Mouse (Mus musculus) mouse trophoblast stem cell (cell line): ENCODE data around the gene Cpxm2.

Source experiments
- in situ Hi-C, 2 experiments: fragments of 300-500 bp; cut with MseI, MboI; formaldehyde crosslinking; loops; 2 replicates in 1 of 2; 3 replicates in 1 of 2; pipeline ENCODE4 v1.15.1; 2025

Gene Cpxm2

DNA sequence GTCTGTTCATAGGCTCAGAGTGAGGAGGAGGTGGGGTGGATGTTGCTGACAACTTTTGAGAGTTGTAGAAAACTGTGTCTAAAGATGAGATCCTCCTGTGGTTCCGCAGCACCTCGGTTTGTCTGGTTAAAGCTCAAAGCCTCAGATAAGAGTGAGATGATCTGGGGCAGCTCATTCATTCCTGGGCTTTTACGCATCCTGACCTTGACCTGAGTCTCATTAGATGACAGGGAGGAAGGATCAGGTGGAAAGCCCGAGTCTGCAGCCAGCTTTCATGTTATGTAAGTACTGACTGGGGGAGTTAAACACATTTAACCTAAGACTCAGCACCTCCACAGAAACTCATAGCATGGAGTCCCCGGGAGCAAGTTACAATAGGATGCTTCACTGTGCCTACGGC is 127.9 kb downstream of the Cpxm2 start:
- in situ Hi-C loops = no loop called here

- in situ Hi-C loops = no loop called here
Observed at GRCm38 (mm10) chr7:132025591-132025990, 128.9 kb downstream of the Cpxm2 start.

- in situ Hi-C loops = no loop called here
Observed at GRCm38 (mm10) chr7:132015933-132016332, 138.6 kb downstream of the Cpxm2 start.

GRCm38 (mm10) chr7:132015193-132015592 is 139.3 kb downstream of the Cpxm2 start:
- in situ Hi-C loops = no loop called here

DNA sequence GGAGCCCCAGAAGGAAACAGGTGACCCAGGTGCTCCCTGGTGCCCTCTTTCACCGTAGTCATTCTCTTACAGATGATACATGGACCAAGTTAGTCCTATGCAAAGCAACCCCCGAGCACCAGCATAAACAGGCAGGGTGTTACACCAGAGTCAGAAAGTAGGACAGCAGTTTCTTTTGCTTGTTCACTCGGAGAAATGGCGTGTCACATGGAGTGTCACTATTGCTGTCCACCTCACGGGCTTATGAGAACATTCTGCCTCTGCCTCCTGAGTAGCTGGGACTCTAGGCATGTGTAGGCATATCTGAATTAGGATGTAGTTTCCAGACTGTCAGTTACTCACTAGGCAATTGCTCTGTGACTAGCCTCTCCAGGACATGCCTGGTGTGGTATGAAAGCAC is 140.6 kb downstream of the Cpxm2 start:
- in situ Hi-C loops = no loop called here

DNA sequence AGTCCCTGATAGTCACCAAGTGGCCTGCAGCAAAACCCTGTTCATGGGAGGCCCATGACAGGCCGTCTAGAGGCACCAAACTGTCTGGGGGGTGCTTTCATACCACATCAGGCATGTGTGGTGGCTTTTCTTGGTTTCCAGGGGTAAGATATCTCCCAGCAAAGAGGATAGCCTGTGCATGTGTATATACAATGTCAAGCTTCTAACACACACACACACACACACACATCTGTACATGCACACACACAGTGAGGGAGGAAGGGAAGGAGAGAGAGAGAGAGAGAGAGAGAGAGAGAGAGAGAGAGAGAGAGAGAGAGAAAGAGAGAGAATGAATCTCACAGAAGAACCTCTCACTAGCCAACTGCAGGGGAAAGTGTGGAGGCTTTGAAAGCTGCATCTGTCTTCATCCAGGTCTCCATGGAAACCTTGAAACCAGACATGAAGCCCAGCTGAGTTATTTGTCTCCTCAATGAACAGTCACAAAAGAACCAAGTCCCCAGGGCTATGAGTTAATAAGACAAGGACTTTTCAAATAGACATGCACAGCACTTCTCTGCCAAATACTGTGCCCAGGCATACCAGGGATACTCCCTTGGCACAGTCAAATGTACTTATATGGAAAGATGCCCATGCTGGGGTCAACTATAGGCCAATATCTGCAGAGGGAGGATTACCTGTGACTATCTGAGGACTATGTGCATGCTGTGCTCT is 141.4 kb downstream of the Cpxm2 start:
- in situ Hi-C loops = no loop called here

GRCm38 (mm10) chr7:132009002-132009401 is 145.5 kb downstream of the Cpxm2 start:
- in situ Hi-C loops = no loop called here

DNA sequence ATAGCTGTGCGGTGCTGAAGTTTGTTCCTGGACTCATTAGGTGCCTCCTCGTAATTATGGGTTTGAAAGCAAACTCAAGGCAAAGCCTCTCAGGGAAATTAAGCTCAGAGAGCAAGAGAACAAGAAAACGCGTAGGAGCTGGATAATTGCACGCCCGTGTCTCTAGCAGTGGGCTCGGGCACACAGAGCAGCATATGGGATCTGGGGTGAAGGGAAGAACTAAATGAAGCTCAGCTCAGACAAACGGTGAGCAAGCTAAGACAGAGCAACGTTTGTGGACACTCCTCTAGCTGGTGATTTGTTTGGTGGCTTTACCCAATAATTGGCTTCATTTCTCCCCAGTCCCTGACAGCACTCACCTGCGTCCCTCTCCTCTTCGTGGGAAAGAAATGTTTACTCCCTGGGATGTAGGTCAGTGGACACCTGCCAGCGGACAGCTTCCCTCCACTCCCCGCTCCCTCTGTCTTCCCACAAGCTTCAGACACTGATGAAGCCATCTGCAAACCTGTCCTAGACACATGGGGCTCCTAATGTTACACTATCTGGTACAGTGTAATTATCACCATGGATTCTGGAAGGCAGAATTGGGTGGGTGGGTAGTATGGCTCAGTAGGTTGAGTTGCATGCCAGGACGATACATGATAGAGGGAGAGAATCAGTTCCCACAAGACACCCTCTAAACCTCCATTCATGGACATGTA is 148.4 kb downstream of the Cpxm2 start:
- in situ Hi-C loops = no loop called here

GRCm38 (mm10) chr7:131992873-131993272 is 161.7 kb downstream of the Cpxm2 start:
- in situ Hi-C loops = no loop called here

DNA sequence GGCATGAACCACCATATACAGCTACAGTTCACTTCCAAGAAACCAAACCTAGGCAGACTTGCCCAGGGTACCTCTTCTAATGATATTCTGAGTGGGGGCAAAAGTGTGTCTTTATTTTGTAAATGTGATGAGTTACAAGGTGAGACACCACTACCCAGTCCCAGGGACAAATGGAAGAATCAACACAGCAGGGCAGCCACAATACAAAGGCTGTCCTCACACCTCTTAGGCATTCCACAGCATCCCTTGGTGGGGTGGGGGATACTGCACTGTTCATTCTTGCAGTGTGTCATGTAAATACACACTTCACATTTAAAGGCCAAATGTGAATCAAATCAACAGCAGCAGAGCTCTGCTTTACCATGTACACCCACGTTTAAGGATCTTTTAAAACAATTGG is 162.3 kb downstream of the Cpxm2 start:
- in situ Hi-C loops = no loop called here

- in situ Hi-C loops = no loop called here
Observed at GRCm38 (mm10) chr7:131989056-131989455, 165.5 kb downstream of the Cpxm2 start.
